Mouse (Mus musculus) myocyte (in vitro differentiated cells): Measurements from ENCODE around the gene Nubpl.

Experiments used
- CEBPB ChIP-seq: IDR thresholded peaks from 2 replicates; pipeline ENCODE4 v1.6.1; 2011; ENCODE audit warnings: mild to moderate bottlenecking, moderate library complexity; ENCODE audit not compliant: poor library complexity, insufficient read depth, severe bottlenecking
- E2F4 ChIP-seq: IDR thresholded peaks from one replicate; pipeline ENCODE4 v1.6.1; 2011; ENCODE audit warnings: mild to moderate bottlenecking, control low read depth, moderate library complexity; ENCODE audit not compliant: insufficient read depth
- MAX ChIP-seq: IDR thresholded peaks from one replicate; pipeline ENCODE4 v1.6.1; 2011; ENCODE audit warnings: low read depth, mild to moderate bottlenecking, control low read depth
- POLR2A ChIP-seq: IDR thresholded peaks from one replicate; pipeline ENCODE4 v1.6.1; 2011; ENCODE audit warnings: low read depth, mild to moderate bottlenecking, control low read depth, moderate library complexity; ENCODE audit not compliant: insufficient read length
- POLR2AphosphoS2 ChIP-seq: IDR thresholded peaks from one replicate; pipeline ENCODE4 v1.6.1; 2011; ENCODE audit warnings: low read depth, control low read depth; ENCODE audit not compliant: insufficient read length
- TCF12 ChIP-seq: IDR thresholded peaks from one replicate; pipeline ENCODE4 v1.6.1; 2011; ENCODE audit warnings: mild to moderate bottlenecking, control low read depth; ENCODE audit not compliant: poor library complexity, insufficient read depth, severe bottlenecking

- TF ChIP-seq MAX (no peak), POLR2A (no peak), E2F4 (no peak), POLR2AphosphoS2 (no peak), CEBPB (no peak), TCF12 (no peak)
These were observed 201.1 kb downstream of the Nubpl start for GRCm38 (mm10) chr12:52298683-52299082.
